Mouse (Mus musculus): Measurements from ENCODE around the gene Clybl. TPM values are rescaled to one million over a fixed set of nuclear protein-coding genes. Genes with fewer than 3 reads are reported as not detected.
A peak's percentile ranks its signal among the peaks of the same experiment; 100 is the strongest.

Gene Clybl
- polyA plus RNA-seq, 1 experiment from 2014 or later = 12.5 TPM

- Histone ChIP-seq H3K36me3 (replicated peaks) (no peaks in the 10 kb centered on the region), H3K9ac (no peak overlapping the region), H3K4me2 (no peak overlapping the region), H3K9me3 (no peaks in the 10 kb centered on the region), H3K27ac (no peak overlapping the region), H3K27me3 (replicated peaks) (peaks cover 25% of the 10 kb centered on the region), H3K4me3 (no peak overlapping the region), H3K4me1 (peaks cover 14% of the 10 kb centered on the region)
- no peak for ATAC-seq (replicated peaks)
- WGBS = 21% methylated on average over 5 of the region's 5 CpGs
These were observed 76.8 kb downstream of the Clybl start for GRCm38 (mm10) chr14:122258297-122258696.

DNA sequence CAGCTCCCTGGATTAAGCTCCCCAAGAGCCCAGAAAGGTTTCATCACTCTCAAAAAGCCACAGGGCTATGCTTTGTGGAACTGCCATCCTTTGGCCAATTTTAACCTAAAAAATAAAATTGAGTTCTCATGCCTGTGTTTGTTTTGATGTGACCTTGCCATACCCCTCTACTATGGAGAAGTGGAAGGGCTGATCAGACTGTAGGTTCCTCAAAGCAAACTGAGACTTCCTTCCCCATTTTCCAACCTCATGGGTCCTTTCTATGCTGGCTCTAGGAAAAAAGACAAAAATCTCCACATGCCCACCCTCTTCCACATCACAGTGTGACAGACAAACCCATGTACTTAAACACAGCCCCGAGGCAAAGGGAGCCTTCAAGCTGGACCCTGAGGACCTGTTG lies 79.7 kb downstream of the Clybl start:
- H3K9ac ChIP-seq = no peak overlapping the region
- H3K4me1 ChIP-seq = peaks cover 6% of the 10 kb centered on the region; the same call in 1 of the 2 replicates
- WGBS = 88% methylated on average over 1 of the region's 1 CpGs
- H3K27ac ChIP-seq = no peak overlapping the region
- H3K27me3 ChIP-seq (replicated peaks) = peaks cover 25% of the 10 kb centered on the region
- ATAC-seq (replicated peaks) = no peak
- H3K4me2 ChIP-seq = no peak overlapping the region
- H3K36me3 ChIP-seq (replicated peaks) = no peaks in the 10 kb centered on the region
- H3K9me3 ChIP-seq = no peaks in the 10 kb centered on the region
- H3K4me3 ChIP-seq = no peak overlapping the region

- Histone ChIP-seq H3K4me2 (no peak overlapping the region), H3K4me1 (peaks cover 4% of the 10 kb centered on the region; the same call in 1 of the 2 replicates), H3K4me3 (no peak overlapping the region), H3K36me3 (replicated peaks) (no peaks in the 10 kb centered on the region), H3K27me3 (replicated peaks) (peaks cover 12% of the 10 kb centered on the region), H3K9ac (no peak overlapping the region), H3K9me3 (no peaks in the 10 kb centered on the region), H3K27ac (no peak overlapping the region)
- peak; percentile 75 for ATAC-seq (replicated peaks)
- WGBS = 35% methylated on average over 16 of the region's 16 CpGs
These were observed 81.6 kb downstream of the Clybl start for GRCm38 (mm10) chr14:122262851-122263659.

DNA sequence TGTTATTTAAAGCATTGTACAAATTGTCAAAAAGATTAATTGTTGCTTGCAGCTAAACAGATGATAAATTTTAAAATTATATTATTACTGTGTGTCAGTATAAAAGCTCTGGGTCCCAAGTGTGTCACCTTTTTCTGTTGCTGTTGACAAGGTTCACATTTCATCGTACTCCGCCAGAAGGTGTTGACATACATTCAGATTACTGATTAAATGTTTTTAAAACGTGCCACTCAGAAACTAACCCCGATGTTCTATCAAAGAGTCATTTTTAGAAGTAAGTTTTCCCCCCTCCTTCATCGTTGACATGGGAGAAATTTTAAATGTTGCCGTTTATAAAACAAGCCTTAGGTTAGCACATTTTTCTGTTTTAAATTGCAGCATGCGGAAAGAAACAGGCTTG lies 83.7 kb downstream of the Clybl start:
- 85% methylated on average over 7 of the region's 7 CpGs for WGBS
- Histone ChIP-seq H3K9ac (no peak overlapping the region), H3K27me3 (replicated peaks) (peaks cover 6% of the 10 kb centered on the region), H3K4me1 (peaks cover 4% of the 10 kb centered on the region; the same call in 1 of the 2 replicates), H3K27ac (no peak overlapping the region), H3K36me3 (replicated peaks) (no peaks in the 10 kb centered on the region), H3K9me3 (no peaks in the 10 kb centered on the region), H3K4me2 (no peak overlapping the region), H3K4me3 (no peak overlapping the region)
- no peak for ATAC-seq (replicated peaks)

DNA sequence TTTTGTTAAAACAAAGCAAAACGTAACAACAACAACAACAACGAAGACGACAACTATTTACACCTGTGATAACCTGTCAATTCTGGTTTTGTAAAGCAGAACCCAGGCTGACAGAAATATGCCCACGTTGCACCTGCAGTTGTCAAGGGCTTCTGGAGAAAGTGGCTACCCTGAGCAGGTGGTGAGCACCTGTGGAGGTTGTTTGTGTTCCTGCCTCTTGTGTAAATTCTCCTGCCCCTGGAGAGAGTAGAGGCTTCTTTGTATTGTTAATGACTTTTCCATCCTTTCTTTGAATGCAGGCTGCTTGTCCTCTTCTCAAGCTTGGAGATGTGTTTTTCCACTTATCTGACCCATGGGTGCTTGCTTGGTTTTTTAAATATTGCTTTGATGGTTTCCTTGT lies 86.1 kb downstream of the Clybl start:
- ATAC-seq (replicated peaks) = no peak
- WGBS = 41% methylated on average over 4 of the region's 4 CpGs
- H3K9ac ChIP-seq = no peak overlapping the region
- H3K9me3 ChIP-seq = no peaks in the 10 kb centered on the region
- no peak overlapping the region for H3K27ac ChIP-seq
- peaks cover 8% of the 10 kb centered on the region; the same call in 1 of the 2 replicates for H3K27me3 ChIP-seq (replicated peaks)
- H3K4me3 ChIP-seq = no peak overlapping the region
- H3K36me3 ChIP-seq (replicated peaks) = no peaks in the 10 kb centered on the region
- no peak overlapping the region for H3K4me2 ChIP-seq
- peaks cover 9% of the 10 kb centered on the region; the same call in 1 of the 2 replicates for H3K4me1 ChIP-seq

GRCm38 (mm10) chr14:122271104-122271746 lies 89.7 kb downstream of the Clybl start:
- no peak for ATAC-seq (replicated peaks)
- Histone ChIP-seq H3K36me3 (replicated peaks) (no peaks in the 10 kb centered on the region), H3K27me3 (replicated peaks) (peaks cover 8% of the 10 kb centered on the region; the same call in 1 of the 2 replicates), H3K9me3 (no peaks in the 10 kb centered on the region), H3K4me3 (no peak overlapping the region), H3K4me2 (no peak overlapping the region), H3K4me1 (peaks cover 5% of the 10 kb centered on the region; the same call in 1 of the 2 replicates), H3K27ac (no peak overlapping the region), H3K9ac (no peak overlapping the region)
- whole genome bisulfite sequencing = 24% methylated on average over 14 of the region's 14 CpGs

GRCm38 (mm10) chr14:122277142-122277541 lies 95.6 kb downstream of the Clybl start:
- no peak for ATAC-seq (replicated peaks)
- no peak overlapping the region for H3K27ac ChIP-seq
- no peaks in the 10 kb centered on the region for H3K36me3 ChIP-seq (replicated peaks)
- no peak overlapping the region for H3K9ac ChIP-seq
- no peak overlapping the region for H3K4me2 ChIP-seq
- no peaks in the 10 kb centered on the region for H3K9me3 ChIP-seq
- H3K4me1 ChIP-seq = peaks cover 9% of the 10 kb centered on the region; the same call in 1 of the 2 replicates
- peaks cover 38% of the 10 kb centered on the region for H3K27me3 ChIP-seq (replicated peaks)
- H3K4me3 ChIP-seq = no peak overlapping the region
- WGBS = 75% methylated on average over 8 of the region's 8 CpGs

- peaks cover 43% of the 10 kb centered on the region for H3K27me3 ChIP-seq (replicated peaks)
- WGBS = 21% methylated on average over 16 of the region's 16 CpGs
- H3K36me3 ChIP-seq (replicated peaks) = no peaks in the 10 kb centered on the region
- H3K27ac ChIP-seq = no peak overlapping the region
- H3K4me1 ChIP-seq = peaks cover 9% of the 10 kb centered on the region; the same call in 1 of the 2 replicates
- no peak overlapping the region for H3K4me3 ChIP-seq
- no peak; the same call in 1 of the 2 replicates for ATAC-seq (replicated peaks)
- no peak overlapping the region for H3K9ac ChIP-seq
- no peaks in the 10 kb centered on the region for H3K9me3 ChIP-seq
- H3K4me2 ChIP-seq = peak overlapping the region; percentile 11; the same call in 1 of the 2 replicates
These were observed 98.2 kb downstream of the Clybl start for GRCm38 (mm10) chr14:122279462-122280308.

GRCm38 (mm10) chr14:122280309-122281071 lies 99.0 kb downstream of the Clybl start:
- Histone ChIP-seq H3K4me2 (0 out of 2 replicates have a peak overlapping the region, but pooled peaks have one; percentile 6), H3K27ac (no peak overlapping the region), H3K4me3 (no peak overlapping the region), H3K9ac (no peak overlapping the region), H3K36me3 (replicated peaks) (no peaks in the 10 kb centered on the region), H3K27me3 (replicated peaks) (peaks cover 43% of the 10 kb centered on the region), H3K9me3 (no peaks in the 10 kb centered on the region), H3K4me1 (peaks cover 9% of the 10 kb centered on the region; the same call in 1 of the 2 replicates)
- 14% methylated on average over 21 of the region's 21 CpGs for WGBS
- 0 out of 2 replicates have a peak, but pooled peaks have one; percentile 50 for ATAC-seq (replicated peaks)

GRCm38 (mm10) chr14:122281072-122281634 lies 99.6 kb downstream of the Clybl start:
- 0 out of 2 replicates have a peak overlapping the region, but pooled peaks have one; percentile 6 for H3K4me2 ChIP-seq
- H3K27ac ChIP-seq = no peak overlapping the region
- peaks cover 9% of the 10 kb centered on the region; the same call in 1 of the 2 replicates for H3K4me1 ChIP-seq
- 21% methylated on average over 9 of the region's 9 CpGs for WGBS
- no peak overlapping the region for H3K4me3 ChIP-seq
- no peaks in the 10 kb centered on the region for H3K36me3 ChIP-seq (replicated peaks)
- ATAC-seq (replicated peaks) = no peak
- H3K27me3 ChIP-seq (replicated peaks) = peaks cover 43% of the 10 kb centered on the region
- no peak overlapping the region for H3K9ac ChIP-seq
- no peaks in the 10 kb centered on the region for H3K9me3 ChIP-seq

GRCm38 (mm10) chr14:122283959-122284358 lies 102.5 kb downstream of the Clybl start:
- no peaks in the 10 kb centered on the region for H3K36me3 ChIP-seq (replicated peaks)
- WGBS = 89% methylated on average over 5 of the region's 5 CpGs
- H3K27me3 ChIP-seq (replicated peaks) = peaks cover 47% of the 10 kb centered on the region
- no peak overlapping the region for H3K27ac ChIP-seq
- H3K4me2 ChIP-seq = no peak overlapping the region
- H3K4me3 ChIP-seq = no peak overlapping the region
- H3K4me1 ChIP-seq = peaks cover 9% of the 10 kb centered on the region; the same call in 1 of the 2 replicates
- H3K9ac ChIP-seq = no peak overlapping the region
- ATAC-seq (replicated peaks) = no peak
- H3K9me3 ChIP-seq = no peaks in the 10 kb centered on the region
